Mouse (Mus musculus): ENCODE measurements at regions not wholly inside any gene's neighbourhood (a gene's known extent, or its start where the extent isn't known, plus 50 kb on each side); places are given as distances from the start of the nearest gene placed in this dataset.
"Not testable (repeated sequence)": the region's sequence is repeated elsewhere in the genome, so short reads cannot be mapped to it uniquely, and the experiment has no call there.

- no peak for ATAC-seq (replicated peaks; ENCODE audit: low FRiP score, low TSS enrichment, poor library complexity, severe bottlenecking)
Measured at GRCm38 (mm10) chr4:114296380-114296779, 110.1 kb upstream of the Trabd2b start.

GRCm38 (mm10) chr4:114298517-114298916 is 108.0 kb upstream of the Trabd2b start:
- ATAC-seq (replicated peaks; ENCODE audit: low FRiP score, low TSS enrichment, poor library complexity, severe bottlenecking): not testable (repeated sequence)

DNA sequence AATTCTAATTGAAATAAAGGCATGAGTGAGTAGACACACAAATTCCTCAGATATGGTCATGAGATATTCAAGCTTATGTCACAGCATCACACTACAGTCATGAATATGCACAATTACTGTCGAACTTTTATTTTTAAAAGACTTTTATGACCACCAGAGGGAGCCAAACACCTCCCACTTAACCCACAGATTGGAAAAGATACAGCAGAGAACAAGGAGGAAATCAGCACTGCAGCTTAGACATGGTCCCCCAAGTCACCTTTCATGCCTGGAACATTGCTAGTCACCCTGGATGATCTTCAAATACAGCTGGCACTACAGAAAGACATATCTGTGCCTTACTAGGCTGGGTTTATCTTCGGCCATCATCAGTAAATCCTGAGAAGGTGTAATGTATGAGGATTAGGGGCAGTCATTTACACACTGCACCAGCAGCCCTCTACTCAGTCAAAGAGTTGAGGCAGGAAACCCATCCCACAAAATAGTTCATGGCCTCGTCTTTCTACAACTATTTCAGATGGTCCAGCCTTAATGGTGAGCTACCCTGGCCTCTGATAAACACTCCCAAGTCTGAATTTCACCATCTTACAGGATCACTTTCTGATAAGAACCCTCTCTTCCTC is 106.0 kb upstream of the Trabd2b start:
- ATAC-seq (replicated peaks; ENCODE audit: low FRiP score, low TSS enrichment, poor library complexity, severe bottlenecking): peak; percentile 55; the same call in 1 of the 2 replicates

GRCm38 (mm10) chr4:114304654-114305053 is 101.9 kb upstream of the Trabd2b start:
- ATAC-seq (replicated peaks; ENCODE audit: low FRiP score, low TSS enrichment, poor library complexity, severe bottlenecking): no peak

DNA sequence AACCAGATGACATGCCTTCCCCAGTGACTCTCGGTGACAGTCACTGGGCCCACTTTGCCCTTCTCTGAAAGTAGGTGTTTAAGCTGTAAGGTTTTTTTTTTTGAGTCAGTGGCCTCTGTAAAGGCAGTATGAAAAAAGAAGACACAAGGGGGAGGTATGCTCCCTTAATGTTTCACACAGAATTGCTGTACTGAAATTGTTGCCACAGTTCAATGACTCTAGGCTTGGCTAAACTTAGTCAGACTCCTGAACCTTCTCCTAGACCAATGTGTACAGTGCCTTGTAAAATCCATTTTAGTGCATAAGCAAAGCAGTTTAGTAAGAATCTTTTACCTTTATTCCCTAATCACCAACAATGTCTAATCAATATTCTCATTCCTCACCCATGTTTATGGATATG is 99.0 kb upstream of the Trabd2b start:
- no peak for ATAC-seq (replicated peaks; ENCODE audit: low FRiP score, low TSS enrichment, poor library complexity, severe bottlenecking)

GRCm38 (mm10) chr4:114308518-114308917 is 98.0 kb upstream of the Trabd2b start:
- peak; percentile 74; the same call in 1 of the 2 replicates for ATAC-seq (replicated peaks; ENCODE audit: low FRiP score, low TSS enrichment, poor library complexity, severe bottlenecking)

DNA sequence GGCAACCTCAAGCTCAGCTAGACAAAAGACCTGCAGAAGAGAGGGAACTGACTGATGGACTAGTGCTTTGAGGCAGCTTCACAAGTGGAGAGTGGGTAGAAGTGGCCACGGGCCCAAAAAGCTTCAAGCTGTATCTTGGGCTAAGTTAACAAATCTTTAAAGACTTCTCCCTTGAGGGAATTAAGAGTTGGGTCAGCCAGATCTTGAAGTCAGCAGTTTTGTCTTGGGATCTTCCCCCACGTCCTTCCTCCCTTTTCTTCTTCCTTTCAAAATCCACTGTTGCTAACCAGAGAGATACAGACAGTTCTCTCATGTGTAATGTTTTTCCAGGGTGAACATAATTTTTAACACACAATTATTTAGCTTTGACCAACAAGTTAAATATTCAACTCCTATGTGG is 91.5 kb upstream of the Trabd2b start:
- no peak for ATAC-seq (replicated peaks; ENCODE audit: low FRiP score, low TSS enrichment, poor library complexity, severe bottlenecking)

DNA sequence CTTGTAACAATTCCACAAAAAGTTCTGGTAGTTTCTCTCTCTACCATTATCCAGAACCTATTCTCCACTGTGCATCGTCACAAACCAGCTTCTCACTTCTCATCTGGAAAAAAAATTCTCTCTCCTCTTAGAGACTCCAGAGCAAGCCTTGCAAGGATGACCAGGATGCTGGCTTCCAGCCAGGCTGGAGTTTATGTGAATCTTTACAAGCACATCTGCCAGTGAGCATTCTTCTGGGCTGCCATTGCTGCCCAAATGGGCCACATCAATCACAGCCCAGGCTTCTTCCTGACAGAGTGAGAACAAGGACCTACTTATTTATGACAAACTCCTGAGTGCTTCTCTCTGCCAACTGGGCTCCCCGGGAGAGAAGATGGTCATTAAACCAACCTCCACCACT is 91.0 kb upstream of the Trabd2b start:
- no peak for ATAC-seq (replicated peaks; ENCODE audit: low FRiP score, low TSS enrichment, poor library complexity, severe bottlenecking)

- no peak for ATAC-seq (replicated peaks; ENCODE audit: low FRiP score, low TSS enrichment, poor library complexity, severe bottlenecking)
Measured at GRCm38 (mm10) chr4:114317076-114317475, 89.4 kb upstream of the Trabd2b start.

DNA sequence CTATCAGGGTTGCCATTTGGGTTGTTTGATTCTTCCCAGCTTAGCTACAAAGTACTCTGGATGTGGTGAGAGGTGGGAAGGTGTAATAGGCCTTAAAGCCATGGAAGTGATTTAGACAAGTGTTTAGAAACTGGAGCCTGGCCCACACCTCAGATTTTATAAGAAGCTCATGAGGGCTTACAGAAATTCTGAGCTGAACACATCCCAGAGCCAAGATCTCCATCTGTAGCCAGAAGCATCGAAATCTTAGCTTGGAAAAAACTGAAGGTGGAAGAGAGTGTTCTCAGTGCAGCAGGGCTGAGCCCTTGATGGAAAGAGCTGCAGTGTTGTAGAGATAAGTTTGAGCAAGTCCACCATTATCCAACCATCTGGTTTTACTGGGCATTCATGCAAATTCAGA is 86.4 kb upstream of the Trabd2b start:
- ATAC-seq (replicated peaks; ENCODE audit: low FRiP score, low TSS enrichment, poor library complexity, severe bottlenecking): no peak

- ATAC-seq (replicated peaks; ENCODE audit: low FRiP score, low TSS enrichment, poor library complexity, severe bottlenecking): no peak
Measured at GRCm38 (mm10) chr4:114321516-114322339, 84.8 kb upstream of the Trabd2b start.

GRCm38 (mm10) chr4:114329978-114330377 is 76.5 kb upstream of the Trabd2b start:
- no peak for ATAC-seq (replicated peaks; ENCODE audit: low FRiP score, low TSS enrichment, poor library complexity, severe bottlenecking)

GRCm38 (mm10) chr4:114331161-114331560 is 75.4 kb upstream of the Trabd2b start:
- no peak for ATAC-seq (replicated peaks; ENCODE audit: low FRiP score, low TSS enrichment, poor library complexity, severe bottlenecking)

- no peak for ATAC-seq (replicated peaks; ENCODE audit: low FRiP score, low TSS enrichment, poor library complexity, severe bottlenecking)
Measured at GRCm38 (mm10) chr4:114334850-114335249, 71.7 kb upstream of the Trabd2b start.

GRCm38 (mm10) chr4:114336029-114336746 is 70.3 kb upstream of the Trabd2b start:
- ATAC-seq (replicated peaks; ENCODE audit: low FRiP score, low TSS enrichment, poor library complexity, severe bottlenecking): peak; percentile 73

- no peak for ATAC-seq (replicated peaks; ENCODE audit: low FRiP score, low TSS enrichment, poor library complexity, severe bottlenecking)
Measured at GRCm38 (mm10) chr4:114336747-114337090, 69.8 kb upstream of the Trabd2b start.

DNA sequence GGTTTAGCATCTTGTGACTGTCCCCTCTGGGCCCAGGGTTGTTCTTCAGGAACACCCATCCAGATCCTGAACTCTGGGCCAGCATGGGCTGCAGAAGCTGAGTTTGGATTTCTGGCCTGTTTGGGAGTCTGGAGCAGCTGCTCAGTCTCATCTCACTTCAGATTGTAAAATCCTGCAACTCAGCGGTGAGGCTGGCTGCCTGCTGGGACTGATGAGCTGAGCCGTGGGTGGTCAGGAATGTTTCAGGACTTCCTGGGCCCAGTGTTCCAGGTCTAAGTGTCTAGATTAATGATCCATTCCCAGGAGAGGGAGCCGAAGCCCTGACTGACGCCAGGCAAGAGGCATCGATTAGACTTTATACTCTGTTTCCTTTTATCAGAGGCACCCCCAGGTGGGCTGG is 66.7 kb upstream of the Trabd2b start:
- no peak for ATAC-seq (replicated peaks; ENCODE audit: low FRiP score, low TSS enrichment, poor library complexity, severe bottlenecking)

GRCm38 (mm10) chr4:114345154-114345553 is 61.4 kb upstream of the Trabd2b start:
- ATAC-seq (replicated peaks; ENCODE audit: low FRiP score, low TSS enrichment, poor library complexity, severe bottlenecking): no peak

GRCm38 (mm10) chr4:114346068-114346747 is 60.3 kb upstream of the Trabd2b start:
- ATAC-seq (replicated peaks; ENCODE audit: low FRiP score, low TSS enrichment, poor library complexity, severe bottlenecking): peak; percentile 63

DNA sequence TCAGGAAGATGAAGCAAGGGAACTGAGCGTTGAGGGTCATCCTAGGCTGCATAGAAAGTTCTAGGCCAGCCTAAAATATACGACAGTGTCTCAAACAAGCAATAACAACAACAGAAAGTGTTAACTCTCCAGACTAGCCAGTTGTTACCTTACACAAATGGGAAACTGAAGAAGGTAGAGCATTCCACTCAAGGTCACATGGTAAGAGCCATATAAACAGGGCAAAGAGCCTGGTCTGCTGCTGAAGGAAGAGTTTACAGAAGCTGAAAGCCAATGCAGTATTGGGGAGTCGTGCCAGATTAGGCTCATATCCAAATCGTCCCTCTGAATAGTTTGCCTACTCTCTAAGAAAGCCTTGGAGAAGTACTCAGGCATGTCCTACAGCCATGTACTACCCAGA is 59.6 kb upstream of the Trabd2b start:
- no peak for ATAC-seq (replicated peaks; ENCODE audit: low FRiP score, low TSS enrichment, poor library complexity, severe bottlenecking)

Data from megakaryocyte-erythroid progenitor cell, adult 5-6 weeks (primary cell).